Mouse (Mus musculus): ENCODE results near the gene Rundc1. TPM values are rescaled to one million over a fixed set of nuclear protein-coding genes. Genes with fewer than 3 reads are reported as not detected.
"Not testable (repeated sequence)": the region's sequence is repeated elsewhere in the genome, so short reads cannot be mapped to it uniquely, and the experiment has no call there.

Gene Rundc1
- polyA plus RNA-seq (2016; fragmentation: Nextera tagmentation; extraction: Ambion mirVana) = 22.8 and 24.0 TPM in 2 replicates

GRCm38 (mm10) chr11:101424925-101425813, at the start of gene Rundc1, which contains the start of gene Ptges3l:
Gene Rundc1, plus strand, starts transcription at chr11:101425085.
Gene Ptges3l, minus strand, starts transcription at chr11:101425333.
- peak; percentile 97 for DNase-seq (ENCODE audit: low spot score)
- no peaks in the 10 kb centered on the region for H3K9me3 ChIP-seq (replicated peaks)
- H3K36me3 ChIP-seq = peaks cover 17% of the 10 kb centered on the region
- peaks cover 9% of the 10 kb centered on the region for H3K27me3 ChIP-seq (ENCODE audit: low read depth, poor library complexity, severe bottlenecking)
- H3K27ac ChIP-seq (replicated peaks) = peak within 1 kb of the TSS; percentile 87
- H3K4me1 ChIP-seq = peaks cover 32% of the 10 kb centered on the region
- WGBS = under 1% methylated on average over 81 of the region's 81 CpGs
- H3K4me3 ChIP-seq = peak within 1 kb of the TSS; percentile 99

GRCm38 (mm10) chr11:101378196-101378595, 46.7 kb upstream of the Rundc1 start:
- H3K4me1 ChIP-seq; H3K36me3 ChIP-seq; H3K27ac ChIP-seq (replicated peaks); H3K27me3 ChIP-seq (ENCODE audit: low read depth, poor library complexity, severe bottlenecking); H3K4me3 ChIP-seq; DNase-seq (ENCODE audit: low spot score); H3K9me3 ChIP-seq (replicated peaks): not testable (repeated sequence)
- WGBS = 95% methylated on average over 8 of the region's 8 CpGs

GRCm38 (mm10) chr11:101378926-101379325, 46.0 kb upstream of the Rundc1 start:
- Histone ChIP-seq H3K27ac (replicated peaks) (no peak overlapping the region), H3K9me3 (replicated peaks) (no peaks in the 10 kb centered on the region), H3K4me1 (peaks cover 9% of the 10 kb centered on the region), H3K36me3 (no peaks in the 10 kb centered on the region), H3K27me3 (ENCODE audit: low read depth, poor library complexity, severe bottlenecking) (no peaks in the 10 kb centered on the region), H3K4me3 (no peak overlapping the region)
- DNase-seq (ENCODE audit: low spot score) = no peak
- 86% methylated on average over 6 of the region's 6 CpGs for WGBS

GRCm38 (mm10) chr11:101381817-101382216, 43.1 kb upstream of the Rundc1 start:
- no peaks in the 10 kb centered on the region for H3K27me3 ChIP-seq (ENCODE audit: low read depth, poor library complexity, severe bottlenecking)
- H3K27ac ChIP-seq (replicated peaks) = peak overlapping the region; percentile 63
- peak overlapping the region; percentile 27 for H3K4me3 ChIP-seq
- no peaks in the 10 kb centered on the region for H3K9me3 ChIP-seq (replicated peaks)
- peaks cover 12% of the 10 kb centered on the region for H3K4me1 ChIP-seq
- 10% methylated on average over 4 of the region's 4 CpGs for whole genome bisulfite sequencing
- no peaks in the 10 kb centered on the region for H3K36me3 ChIP-seq
- peak; percentile 50 for DNase-seq (ENCODE audit: low spot score)

- peak; percentile 76 for DNase-seq (ENCODE audit: low spot score)
- Histone ChIP-seq H3K27me3 (ENCODE audit: low read depth, poor library complexity, severe bottlenecking) (no peaks in the 10 kb centered on the region; the same call in 1 of the 2 replicates), H3K36me3 (no peaks in the 10 kb centered on the region), H3K27ac (replicated peaks) (no peak overlapping the region; the same call in 1 of the 2 replicates), H3K4me3 (no peak overlapping the region), H3K9me3 (replicated peaks) (no peaks in the 10 kb centered on the region), H3K4me1 (no peaks in the 10 kb centered on the region)
- 10% methylated on average over 8 of the region's 8 CpGs for WGBS
Measured at GRCm38 (mm10) chr11:101395110-101395509, 29.8 kb upstream of the Rundc1 start.

- no peak overlapping the region for H3K4me3 ChIP-seq
- H3K9me3 ChIP-seq (replicated peaks) = no peaks in the 10 kb centered on the region
- no peak overlapping the region for H3K27ac ChIP-seq (replicated peaks)
- peaks cover 43% of the 10 kb centered on the region for H3K36me3 ChIP-seq
- peaks cover 20% of the 10 kb centered on the region for H3K4me1 ChIP-seq
- 86% methylated on average over 2 of the region's 2 CpGs for WGBS
- DNase-seq (ENCODE audit: low spot score) = no peak
- H3K27me3 ChIP-seq (ENCODE audit: low read depth, poor library complexity, severe bottlenecking) = no peaks in the 10 kb centered on the region
Measured at GRCm38 (mm10) chr11:101415306-101415705, 9.6 kb upstream of the Rundc1 start.

GRCm38 (mm10) chr11:101416433-101417100, 8.3 kb upstream of the Rundc1 start:
- Histone ChIP-seq H3K27me3 (ENCODE audit: low read depth, poor library complexity, severe bottlenecking) (no peaks in the 10 kb centered on the region), H3K4me1 (peaks cover 20% of the 10 kb centered on the region), H3K4me3 (peak overlapping the region; percentile 88), H3K36me3 (peaks cover 31% of the 10 kb centered on the region), H3K27ac (replicated peaks) (peak overlapping the region; percentile 95), H3K9me3 (replicated peaks) (no peaks in the 10 kb centered on the region)
- 2% methylated on average over 11 of the region's 11 CpGs for WGBS
- DNase-seq (ENCODE audit: low spot score) = no peak

- WGBS = under 1% methylated on average over 45 of the region's 45 CpGs
- Histone ChIP-seq H3K4me3 (peak within 1 kb of the TSS; percentile 88), H3K9me3 (replicated peaks) (no peaks in the 10 kb centered on the region), H3K4me1 (peaks cover 20% of the 10 kb centered on the region), H3K36me3 (peaks cover 24% of the 10 kb centered on the region), H3K27ac (replicated peaks) (peak within 1 kb of the TSS; percentile 95), H3K27me3 (ENCODE audit: low read depth, poor library complexity, severe bottlenecking) (no peaks in the 10 kb centered on the region)
- DNase-seq (ENCODE audit: low spot score) = peak; percentile 90
Measured at GRCm38 (mm10) chr11:101417101-101417855, 7.6 kb upstream of the Rundc1 start, which contains the start of gene Aarsd1. Gene Aarsd1, minus strand, starts transcription at chr11:101417615.

- H3K4me3 ChIP-seq = no peak overlapping the region
- WGBS = 58% methylated on average over 6 of the region's 6 CpGs
- no peaks in the 10 kb centered on the region for H3K9me3 ChIP-seq (replicated peaks)
- H3K36me3 ChIP-seq = peaks cover 7% of the 10 kb centered on the region
- no peak overlapping the region for H3K27ac ChIP-seq (replicated peaks)
- peaks cover 8% of the 10 kb centered on the region for H3K27me3 ChIP-seq (ENCODE audit: low read depth, poor library complexity, severe bottlenecking)
- peaks cover 23% of the 10 kb centered on the region for H3K4me1 ChIP-seq
- no peak for DNase-seq (ENCODE audit: low spot score)
Measured at GRCm38 (mm10) chr11:101418991-101419390, 5.9 kb upstream of the Rundc1 start.

- WGBS = 24% methylated on average over 3 of the region's 3 CpGs
Measured at GRCm38 (mm10) chr11:101419610-101420009, 5.3 kb upstream of the Rundc1 start.

GRCm38 (mm10) chr11:101420148-101420547, 4.7 kb upstream of the Rundc1 start:
- Histone ChIP-seq H3K4me1 (peaks cover 31% of the 10 kb centered on the region), H3K4me3 (no peak overlapping the region), H3K36me3 (no peaks in the 10 kb centered on the region), H3K27ac (replicated peaks) (no peak overlapping the region), H3K9me3 (replicated peaks) (no peaks in the 10 kb centered on the region), H3K27me3 (ENCODE audit: low read depth, poor library complexity, severe bottlenecking) (peaks cover 9% of the 10 kb centered on the region)
- no peak for DNase-seq (ENCODE audit: low spot score)
- 92% methylated on average over 5 of the region's 5 CpGs for WGBS

More at GRCm38 (mm10) chr11:101419610-101420009, 5.3 kb upstream of the Rundc1 start:
- Histone ChIP-seq H3K36me3 (0 out of 2 replicates have a peak, but pooled peaks cover 2% of the 10 kb centered on the region), H3K27me3 (ENCODE audit: low read depth, poor library complexity, severe bottlenecking) (peaks cover 9% of the 10 kb centered on the region), H3K9me3 (replicated peaks) (no peaks in the 10 kb centered on the region), H3K4me1 (peaks cover 29% of the 10 kb centered on the region), H3K4me3 (no peak overlapping the region), H3K27ac (replicated peaks) (no peak overlapping the region)
- DNase-seq (ENCODE audit: low spot score) = no peak

Data from midbrain, embryonic 10.5 days (tissue).